Comparison of ENCODE assay signal across 7 mouse cellular contexts in genomic region chr17:42985837-42986589, GRCm38 (mm10). TPM values are rescaled to one million over a fixed set of nuclear protein-coding genes. Genes with fewer than 3 reads are reported as not detected.
A peak's percentile ranks its signal among the peaks of the same experiment; 100 is the strongest.
DNase-seq lines count a peak whose midpoint lies in the region; ATAC-seq and TF ChIP-seq lines count a peak whose summit lies in the region.

No protein-coding gene starts in this region.

- H3K4me1 ChIP-seq in ES-E14 (ENCODE audit: control insufficient read depth in 2 of 2, insufficient read depth in 2 of 2, low read length in 2 of 2, poor library complexity in 1 of 2) = peaks cover 3 to 11% of the 10 kb centered on the region in 2 experiments; a peak in 2 of 4 replicates
- no peaks in the 10 kb centered on the region for H3K4me1 ChIP-seq in midbrain, embryonic 14.5 days (ENCODE audit: control insufficient read depth, insufficient read depth, low read length)

- WGBS in midbrain, embryonic 14.5 days = 61% methylated on average over 9 of the region's 9 CpGs

- no peaks in the 10 kb centered on the region for H3K9me3 ChIP-seq in ES-E14 (ENCODE audit: control insufficient read depth, insufficient read depth, low read depth, low read length)
- no peaks in the 10 kb centered on the region for H3K9me3 ChIP-seq in midbrain, embryonic 14.5 days (ENCODE audit: control insufficient read depth, low read length)

- H3K4me3 ChIP-seq in left cerebral cortex, adult 2 months = no peak overlapping the region
- no peak overlapping the region for H3K4me3 ChIP-seq in ES-E14 (ENCODE audit: insufficient read depth in 1 of 2, low read depth in 1 of 2, low read length in 2 of 2, poor library complexity in 1 of 2, severe bottlenecking in 1 of 2)
- H3K4me3 ChIP-seq in midbrain, embryonic 14.5 days (replicated peaks; ENCODE audit: low read depth, low read length) = no peak overlapping the region

- no peak for ATAC-seq in midbrain, embryonic 14.5 days (ENCODE audit: low FRiP score, low TSS enrichment)

- H3K4me2 ChIP-seq in midbrain, embryonic 14.5 days (ENCODE audit: low read length) = no peak overlapping the region

- H3K9ac ChIP-seq in ES-E14 (ENCODE audit: insufficient read depth, low read depth, low read length, poor library complexity, severe bottlenecking) = no peak overlapping the region
- no peak overlapping the region for H3K9ac ChIP-seq in midbrain, embryonic 14.5 days (replicated peaks; ENCODE audit: low read length)

- no peaks in the 10 kb centered on the region for H3K27me3 ChIP-seq in midbrain, embryonic 14.5 days (ENCODE audit: control insufficient read depth, insufficient read depth, low read length)

- no peak for DNase-seq in left cerebral cortex, adult 2 months (ENCODE audit: extremely low spot score in 1 of 2, low spot score in 2 of 2)
- DNase-seq in left cerebral cortex, postnatal 25 days (ENCODE audit: low spot score in 2 of 2) = no peak
- DNase-seq in ES-E14 (ENCODE audit: low read depth, low spot score) = peak; percentile 58
- peak; percentile 42 for DNase-seq in embryo, embryonic 11 days
- peak; percentile 23 for DNase-seq in mesoderm, embryonic 11.5 days (ENCODE audit: low read depth, low spot score)
- no peak for DNase-seq in midbrain, embryonic 14.5 days
- DNase-seq in heart, adult 9 months (ENCODE audit: low spot score in 2 of 2) = no peak

- H3K27ac ChIP-seq in left cerebral cortex, adult 2 months = no peak overlapping the region
- H3K27ac ChIP-seq in ES-E14 (ENCODE audit: insufficient read depth, low read depth, low read length, poor library complexity, severe bottlenecking) = no peak overlapping the region
- H3K27ac ChIP-seq in midbrain, embryonic 14.5 days (replicated peaks; ENCODE audit: low read depth, low read length) = no peak overlapping the region

- TF ChIP-seq CTCF in left cerebral cortex, adult 2 months (IDR thresholded peaks at IDR 0.05) = peak; percentile 36

- intact Hi-C loops in left cerebral cortex, adult 2 months (cut with DNase I) = no loop called here
- intact Hi-C loops in left cerebral cortex, postnatal 25 days (cut with DNase I) = no loop called here

- in situ Hi-C loops in ES-E14 (cut with MboI; ENCODE audit: low sequenced_read_pairs in 2 of 2, unreplicated experiment in 2 of 2) = no loop called here

- no peaks in the 10 kb centered on the region for H3K36me3 ChIP-seq in ES-E14 (ENCODE audit: control insufficient read depth, insufficient read depth, low read length, poor library complexity, severe bottlenecking)
- no peaks in the 10 kb centered on the region for H3K36me3 ChIP-seq in midbrain, embryonic 14.5 days (ENCODE audit: control insufficient read depth, insufficient read depth, low read length)

TF ChIP-seq in ES-E14, 5 proteins besides CTCF, POLR2A, EP300 and RAD21:
- TF ChIP-seq HCFC1 (IDR thresholded peaks at IDR 0.05; ENCODE audit: borderline replicate concordance, insufficient read depth, low read length) (no peak), CHD2 (IDR thresholded peaks at IDR 0.05; ENCODE audit: low read depth, low read length) (no peak)

RNA-seq across cellular contexts. Expression of gene Tnfrsf21, which starts 30.3 kb away (rescaled TPM):
- 10 to 100 TPM; 81.4 to 82.2 TPM for total RNA-seq in left cerebral cortex, adult 2 months (2021)
- 10 to 100 TPM; 71.8 to 82.8 TPM for total RNA-seq in left cerebral cortex, postnatal 25 days (2021)
- 19.8 and 22.5 TPM in 2 replicates for total RNA-seq in ES-E14 (2012; rRNA removed)
- polyA plus RNA-seq in midbrain, embryonic 14.5 days (2014; fragmentation: Nextera tagmentation; extraction: Ambion mirVana) = 52.2 and 63.2 TPM in 2 replicates

Comparison
In these comparisons a context has a peak if more than half of its experiments do, and no peak if none do; other contexts are left out.
1. DNase-seq: peak in ES-E14 (single experiment), embryo, embryonic 11 days (single experiment) and mesoderm, embryonic 11.5 days (single experiment); none in left cerebral cortex, adult 2 months (0 of 2), left cerebral cortex, postnatal 25 days (0 of 2), midbrain, embryonic 14.5 days (single experiment) and heart, adult 9 months (0 of 2).